Mouse (Mus musculus) kidney, postnatal 4 days (tissue): ENCODE results near the gene Mrgprf.

Experiments used
- DNase-seq, 2 experiments: peaks; one replicate each; pipeline ENCODE4 v3.0.0; 2021; ENCODE audit warnings: mixed read lengths in 2 of 2

Gene Mrgprf

GRCm38 (mm10) chr7:145300321-145301007 lies at the start of gene Mrgprf:
Mrgprf (plus strand) TSS chr7:145300828.
- peak; percentile 45 to 52 for DNase-seq

GRCm38 (mm10) chr7:145252715-145253476 lies 47.7 kb upstream of the Mrgprf start:
- DNase-seq: peak; percentile 93

- DNase-seq: no peak
Observed at GRCm38 (mm10) chr7:145253986-145254630, 46.5 kb upstream of the Mrgprf start.

- no peak for DNase-seq
Observed at GRCm38 (mm10) chr7:145256092-145256491, 44.5 kb upstream of the Mrgprf start.

- no peak for DNase-seq
Observed at GRCm38 (mm10) chr7:145264202-145264601, 36.4 kb upstream of the Mrgprf start.

GRCm38 (mm10) chr7:145266011-145266410 lies 34.6 kb upstream of the Mrgprf start:
- no peak for DNase-seq

- DNase-seq: no peak
Observed at GRCm38 (mm10) chr7:145268890-145269289, 31.7 kb upstream of the Mrgprf start.

- DNase-seq: no peak
Observed at GRCm38 (mm10) chr7:145270955-145271354, 29.7 kb upstream of the Mrgprf start.

- no peak for DNase-seq
Observed at GRCm38 (mm10) chr7:145275488-145275887, 25.1 kb upstream of the Mrgprf start.

GRCm38 (mm10) chr7:145281396-145281795 lies 19.2 kb upstream of the Mrgprf start:
- DNase-seq: peak in 1 of 2 experiments; percentile 19

- DNase-seq: peak in 1 of 2 experiments; percentile 25
Observed at GRCm38 (mm10) chr7:145283041-145283440, 17.6 kb upstream of the Mrgprf start.

GRCm38 (mm10) chr7:145283487-145284187 lies 17.0 kb upstream of the Mrgprf start, which contains the start of gene Tpcn2:
Tpcn2 (minus strand) TSS chr7:145284011.
- peak; percentile 96 to 97 for DNase-seq

- DNase-seq: no peak
Observed at GRCm38 (mm10) chr7:145284293-145284692, 16.3 kb upstream of the Mrgprf start.

- DNase-seq: no peak
Observed at GRCm38 (mm10) chr7:145285476-145285875, 15.2 kb upstream of the Mrgprf start.

- no peak for DNase-seq
Observed at GRCm38 (mm10) chr7:145287410-145287809, 13.2 kb upstream of the Mrgprf start.

- DNase-seq: peak; percentile 48 to 60
Observed at GRCm38 (mm10) chr7:145289302-145289701, 11.3 kb upstream of the Mrgprf start.

GRCm38 (mm10) chr7:145291847-145292246 lies 8.8 kb upstream of the Mrgprf start:
- no peak for DNase-seq

- DNase-seq: no peak
Observed at GRCm38 (mm10) chr7:145292726-145293125, 7.9 kb upstream of the Mrgprf start.

GRCm38 (mm10) chr7:145293859-145294258 lies 6.8 kb upstream of the Mrgprf start:
- DNase-seq: peak; percentile 55

GRCm38 (mm10) chr7:145298666-145299490 lies 1.8 kb upstream of the Mrgprf start:
- DNase-seq: peak in 1 of 2 experiments; percentile 37

- DNase-seq: peak; percentile 61 to 73
Observed at GRCm38 (mm10) chr7:145299562-145300320, 887 bp upstream of the Mrgprf start.
